Mouse (Mus musculus) myocyte (in vitro differentiated cells): ENCODE results near the gene Gm21992.

Experiments used
- CEBPB ChIP-seq: IDR thresholded peaks from 2 replicates; pipeline ENCODE4 v1.6.1; 2011; ENCODE audit warnings: mild to moderate bottlenecking, moderate library complexity; ENCODE audit not compliant: poor library complexity, insufficient read depth, severe bottlenecking
- E2F4 ChIP-seq: IDR thresholded peaks from one replicate; pipeline ENCODE4 v1.6.1; 2011; ENCODE audit warnings: mild to moderate bottlenecking, control low read depth, moderate library complexity; ENCODE audit not compliant: insufficient read depth
- MAX ChIP-seq: IDR thresholded peaks from one replicate; pipeline ENCODE4 v1.6.1; 2011; ENCODE audit warnings: low read depth, mild to moderate bottlenecking, control low read depth
- MYOD1 ChIP-seq, 3 experiments: IDR thresholded peaks; one replicate each; pipeline ENCODE4 v1.6.1; 2011; ENCODE audit warnings: control low read depth in 2 of 3, low read depth in 2 of 3, mild to moderate bottlenecking in 2 of 3, moderate library complexity in 1 of 3; ENCODE audit not compliant: insufficient read length in 2 of 3, control insufficient read depth in 1 of 3
- MYOG ChIP-seq, 3 experiments: IDR thresholded peaks; one replicate each; pipeline ENCODE4 v1.6.1; 2011; ENCODE audit warnings: control low read depth in 2 of 3, low read depth in 2 of 3, mild to moderate bottlenecking in 2 of 3; ENCODE audit not compliant: insufficient read length in 2 of 3, control insufficient read depth in 1 of 3, insufficient read depth in 1 of 3
- POLR2A ChIP-seq: IDR thresholded peaks from one replicate; pipeline ENCODE4 v1.6.1; 2011; ENCODE audit warnings: low read depth, mild to moderate bottlenecking, control low read depth, moderate library complexity; ENCODE audit not compliant: insufficient read length
- POLR2AphosphoS2 ChIP-seq: IDR thresholded peaks from one replicate; pipeline ENCODE4 v1.6.1; 2011; ENCODE audit warnings: low read depth, control low read depth; ENCODE audit not compliant: insufficient read length
- REST ChIP-seq: IDR thresholded peaks from one replicate; pipeline ENCODE4 v1.6.1; 2011; ENCODE audit warnings: mild to moderate bottlenecking, control low read depth, moderate library complexity; ENCODE audit not compliant: insufficient read depth, insufficient read length
- SRF ChIP-seq: IDR thresholded peaks from one replicate; pipeline ENCODE4 v1.6.1; 2011; ENCODE audit warnings: low read depth; ENCODE audit not compliant: control insufficient read depth, insufficient read length
- TCF12 ChIP-seq: IDR thresholded peaks from one replicate; pipeline ENCODE4 v1.6.1; 2011; ENCODE audit warnings: mild to moderate bottlenecking, control low read depth; ENCODE audit not compliant: poor library complexity, insufficient read depth, severe bottlenecking
- USF1 ChIP-seq: IDR thresholded peaks from one replicate; pipeline ENCODE4 v1.6.1; 2011; ENCODE audit warnings: low read depth, mild to moderate bottlenecking, control low read depth, moderate library complexity

DNA sequence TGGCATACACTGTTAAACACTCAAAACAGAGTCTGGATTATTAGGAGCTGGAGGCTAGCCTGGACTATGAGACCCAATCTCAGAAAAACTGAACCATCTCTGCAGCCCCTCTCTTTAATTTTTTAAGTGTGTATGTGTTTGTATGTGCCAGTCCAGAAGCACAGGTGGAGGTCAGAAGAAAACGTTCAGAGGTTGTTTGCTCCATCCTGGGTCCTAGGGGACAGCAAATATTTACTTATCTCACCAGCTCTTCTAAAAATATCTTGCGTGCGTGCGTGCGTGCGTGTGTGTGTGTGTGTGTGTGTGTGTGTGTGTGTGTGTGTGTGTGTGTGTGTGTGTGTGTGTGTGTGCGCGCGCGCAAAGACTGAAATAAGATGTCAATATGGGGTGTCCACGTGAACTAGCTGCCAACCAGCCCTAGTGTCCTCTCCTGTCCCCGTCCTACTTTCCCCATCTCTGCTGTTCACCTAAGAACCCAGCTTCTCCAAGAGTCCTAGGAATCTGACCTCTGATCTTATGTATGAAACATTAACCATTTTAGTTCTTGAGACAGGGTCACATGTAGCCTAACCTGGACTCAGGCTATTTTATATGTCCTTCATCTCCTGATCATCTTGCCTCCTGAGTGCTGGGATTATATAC is 43.8 kb downstream of the Gm21992 start:
- TF ChIP-seq POLR2A = no peak
- TF ChIP-seq TCF12 = no peak
- no peak for TF ChIP-seq E2F4
- TF ChIP-seq CEBPB = no peak
- no peak for TF ChIP-seq MYOD1 (IDR thresholded peaks at IDR 0.05; ENCODE audit: control insufficient read depth in 1 of 3, insufficient read length in 2 of 3, low read depth in 2 of 3)
- TF ChIP-seq MAX = no peak
- no peak for TF ChIP-seq POLR2AphosphoS2
- no peak for TF ChIP-seq SRF
- TF ChIP-seq MYOG (IDR thresholded peaks at IDR 0.05; ENCODE audit: control insufficient read depth in 1 of 3, insufficient read depth in 1 of 3, insufficient read length in 2 of 3, low read depth in 2 of 3) = no peak
- no peak for TF ChIP-seq REST
- no peak for TF ChIP-seq USF1
